Mouse (Mus musculus) liver, adult 2 months (tissue): Measurements from ENCODE around the gene Gpc6.

Experiments
- CTCF ChIP-seq: fragments of 200-500 bp; IDR thresholded peaks from 2 replicates; pipeline ENCODE4 v1.5.1; 2011; ENCODE audit warnings: low read depth, low read length, control low read depth
- POLR2A ChIP-seq: fragments of 200-500 bp; IDR thresholded peaks from 2 replicates; pipeline ENCODE4 v1.6.1; 2011; ENCODE audit warnings: low read length, control low read depth; ENCODE audit not compliant: insufficient read depth; ENCODE audit errors: extremely low read depth

DNA sequence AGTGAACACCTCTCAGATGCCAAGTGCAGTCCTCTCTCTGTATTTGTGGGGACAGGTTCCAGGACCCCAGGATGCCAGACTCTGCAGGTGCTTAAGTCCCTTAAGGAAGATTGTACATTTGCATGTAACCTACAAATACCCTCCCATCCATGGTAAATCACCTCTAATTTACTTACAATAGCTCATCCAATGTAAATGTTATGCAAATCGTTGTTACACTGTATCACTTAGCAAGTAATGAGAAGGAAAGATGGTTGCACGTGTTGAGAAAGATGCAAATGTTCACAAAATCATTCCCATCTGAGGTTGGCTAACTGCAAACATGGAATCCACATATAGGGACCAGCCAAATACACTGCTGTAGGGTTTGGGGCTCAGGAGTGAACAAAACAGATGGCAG, 927.7 kb downstream of the Gpc6 start:
- TF ChIP-seq POLR2A (no peak), CTCF (no peak)
